Mouse (Mus musculus): Measurements from ENCODE around the gene Arhgdib.

- no peak for TF ChIP-seq CTCF (IDR thresholded peaks at IDR 0.05; ENCODE audit: low read depth)
- peak; percentile 62; the same call in 1 of the 2 replicates for TF ChIP-seq EP300 (IDR thresholded peaks at IDR 0.05; ENCODE audit: low read depth)
Observed at GRCm38 (mm10) chr6:136930677-136931076, 11.0 kb downstream of the Arhgdib start.
